24 mouse cellular contexts compared by ENCODE assay signal in the genomic region with DNA sequence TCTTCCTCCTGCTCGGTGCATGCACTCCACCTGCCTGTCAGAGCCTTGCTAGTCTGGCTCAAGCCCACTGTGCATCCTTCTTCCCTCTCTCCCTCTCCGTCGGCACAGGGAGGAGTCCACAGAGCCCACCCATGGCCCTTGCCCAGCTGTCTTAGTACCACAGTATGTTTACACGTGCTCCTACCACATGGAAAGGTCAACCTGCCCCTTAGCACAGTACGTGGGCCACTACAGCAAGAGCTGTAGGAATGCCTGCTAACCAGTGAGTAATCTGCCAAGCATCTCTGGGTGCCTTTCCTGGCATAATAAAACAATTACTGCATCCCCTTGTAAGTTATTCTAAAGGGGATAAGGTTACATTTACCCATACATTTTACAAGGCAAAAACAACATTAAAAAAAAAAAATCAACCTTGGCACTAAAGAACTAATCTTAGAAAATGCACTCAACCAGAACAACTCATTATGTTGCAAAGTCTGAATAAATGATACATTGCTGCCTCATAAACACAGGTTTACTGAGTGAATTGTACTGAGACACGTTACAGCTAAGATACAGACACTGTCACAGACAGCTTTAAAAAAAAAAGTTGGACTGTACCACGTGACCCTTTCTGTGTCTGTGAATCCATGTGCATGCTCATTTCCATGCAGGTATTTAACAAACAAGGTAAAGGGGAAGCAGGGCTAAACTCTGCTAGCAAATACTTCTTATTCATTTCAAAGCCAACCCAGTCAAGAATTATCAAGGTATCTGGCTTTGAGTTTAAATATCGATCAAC. TPM values are rescaled to one million over a fixed set of nuclear protein-coding genes. Genes with fewer than 3 reads are reported as not detected.
"Had no signal": no experiment of that assay in that cellular context is flagged by ENCODE, and none has a peak within 500 bp of the region (broad histone marks: within the 10 kb centered on the region; RNA-seq: fewer than 3 reads in every experiment).

No protein-coding gene starts in this region.

- H3K27me3 ChIP-seq: limb, embryonic 15.5 days; liver, embryonic 12.5 days; neural tube, embryonic 13.5 days had no signal

- H3K9ac ChIP-seq: limb, embryonic 15.5 days; liver, embryonic 12.5 days; lung, embryonic 14.5 days; neural tube, embryonic 13.5 days had no signal

- H3K4me1 ChIP-seq: limb, embryonic 15.5 days; liver, embryonic 12.5 days had no signal

- ATAC-seq: liver, embryonic 12.5 days had no signal

- DNase-seq: kidney, adult 9 months; left cerebral cortex, postnatal 4 days; lung, embryonic 14.5 days; lung, postnatal 10 days; lung, postnatal 4 days; midbrain, embryonic 14.5 days; retina, postnatal 1 day; right cerebral cortex, postnatal 4 days; spleen, adult 18-20 months; thymus, adult 2 months; thymus, postnatal 25 days had no signal

- H3K4me3 ChIP-seq: layer of hippocampus, adult 2 months; limb, embryonic 15.5 days; liver, embryonic 12.5 days; midbrain, embryonic 10.5 days; neural tube, embryonic 13.5 days had no signal

- H3K9me3 ChIP-seq: limb, embryonic 15.5 days; liver, embryonic 12.5 days; midbrain, embryonic 10.5 days; neural tube, embryonic 13.5 days had no signal

- H3K36me3 ChIP-seq: limb, embryonic 15.5 days; neural tube, embryonic 13.5 days had no signal

- H3K27ac ChIP-seq: layer of hippocampus, adult 2 months; limb, embryonic 15.5 days; liver, embryonic 12.5 days; midbrain, embryonic 10.5 days; neural tube, embryonic 13.5 days had no signal

- H3K4me2 ChIP-seq: limb, embryonic 15.5 days; liver, embryonic 12.5 days; lung, embryonic 14.5 days; neural tube, embryonic 13.5 days had no signal

RNA-seq across cellular contexts. Expression of a gene that starts 19.7 kb away (rescaled TPM):
- total RNA-seq: layer of hippocampus, adult 2 months; layer of hippocampus, postnatal 10 days; left cerebral cortex, adult 18-20 months; left cerebral cortex, postnatal 10 days; left cerebral cortex, postnatal 4 days; megakaryocyte, adult 5-6 weeks; monocyte, adult 5-6 weeks had no signal
- polyA plus RNA-seq: limb, embryonic 15.5 days; liver, embryonic 12.5 days; liver, embryonic 16.5 days; lung, embryonic 14.5 days; midbrain, embryonic 10.5 days; midbrain, embryonic 14.5 days; neural tube, embryonic 13.5 days; stomach, embryonic 14.5 days; thymus, adult 2 months; urinary bladder, adult 2 months had no signal
